Mouse (Mus musculus) ES-E14 (cell line): ENCODE data around the gene Prkch.

Source experiments
- HCFC1 ChIP-seq: IDR thresholded peaks from 2 replicates; pipeline ENCODE4 v1.6.1; 2012; ENCODE audit warnings: low read length, inconsistent platforms, borderline replicate concordance; ENCODE audit not compliant: insufficient read depth
- ZC3H11A ChIP-seq: IDR thresholded peaks from 2 replicates; pipeline ENCODE4 v1.6.1; 2012; ENCODE audit warnings: low read depth, mild to moderate bottlenecking, inconsistent platforms, low read length, borderline replicate concordance
- ZNF384 ChIP-seq: IDR thresholded peaks from 2 replicates; pipeline ENCODE4 v1.6.1; 2012; ENCODE audit warnings: low read depth, low read length, inconsistent platforms

- TF ChIP-seq ZNF384: no peak
- TF ChIP-seq HCFC1: no peak
- TF ChIP-seq ZC3H11A: no peak
Measured at GRCm38 (mm10) chr12:73595226-73595625, 10.6 kb downstream of the Prkch start.
